Mouse (Mus musculus) MEL (cell line): Measurements from ENCODE around the gene Gm2115. TPM values are rescaled to one million over a fixed set of nuclear protein-coding genes. Genes with fewer than 3 reads are reported as not detected.

Source experiments
- DNase-seq: peaks from one replicate; pipeline ENCODE4 v3.0.0; 2011; ENCODE audit warnings: low read depth, low spot score
- H3K27ac ChIP-seq: 2 replicates; pipeline ENCODE4 v1.5.1; 2012; ENCODE audit warnings: low read depth, mild to moderate bottlenecking, control low read depth, low read length, moderate library complexity; ENCODE audit not compliant: control insufficient read depth
- H3K27me3 ChIP-seq, 2 experiments: fragments of 150-350 bp in 1 of 2; sonication (generic) in 1 of 2; 2 replicates each; pipeline ENCODE4 v1.6.1; 2012; ENCODE audit warnings: low read length in 2 of 2, mild to moderate bottlenecking in 2 of 2, improper control_type of control experiment in 1 of 2, moderate library complexity in 1 of 2; ENCODE audit not compliant: insufficient read depth in 2 of 2, control insufficient read depth in 1 of 2
- H3K36me3 ChIP-seq, 2 experiments: 2 replicates each; pipeline ENCODE4 v1.6.1; 2012 to 2014; ENCODE audit warnings: low read length in 2 of 2, improper control_type of control experiment in 1 of 2, inconsistent platforms in 1 of 2, mild to moderate bottlenecking in 1 of 2; ENCODE audit not compliant: insufficient read depth in 2 of 2, control insufficient read depth in 1 of 2
- H3K4me1 ChIP-seq, 2 experiments: fragments of 150-350 bp in 1 of 2; sonication (generic) in 1 of 2; 2 replicates each; pipeline ENCODE4 v1.6.1; 2012; ENCODE audit warnings: low read length in 2 of 2, improper control_type of control experiment in 1 of 2, mild to moderate bottlenecking in 1 of 2; ENCODE audit not compliant: insufficient read depth in 2 of 2, control insufficient read depth in 1 of 2
- H3K4me3 ChIP-seq, 2 experiments: fragments of 150-350 bp in 1 of 2; sonication (generic) in 1 of 2; 2 replicates each; pipeline ENCODE4 v1.5.1; 2012; ENCODE audit warnings: low read depth in 2 of 2, low read length in 2 of 2, mild to moderate bottlenecking in 2 of 2, moderate library complexity in 2 of 2, control low read depth in 1 of 2, improper control_type of control experiment in 1 of 2; ENCODE audit not compliant: control insufficient read depth in 1 of 2, insufficient read depth in 1 of 2
- H3K79me2 ChIP-seq: 2 replicates; pipeline ENCODE4 v1.6.1; 2012; ENCODE audit warnings: mild to moderate bottlenecking, low read length, moderate library complexity; ENCODE audit not compliant: control insufficient read depth, poor library complexity, insufficient read depth
- H3K9ac ChIP-seq: 2 replicates; pipeline ENCODE4 v1.6.1; 2012; ENCODE audit warnings: low read depth, mild to moderate bottlenecking, control low read depth, low read length, moderate library complexity; ENCODE audit not compliant: control insufficient read depth, poor library complexity, severe bottlenecking
- H3K9me3 ChIP-seq: fragments of 150-350 bp; sonication (generic); replicated peaks from 2 replicates; pipeline ENCODE4 v1.6.1; 2012; ENCODE audit warnings: mild to moderate bottlenecking, low read length, improper control_type of control experiment, moderate library complexity; ENCODE audit not compliant: insufficient read depth
- CHD1 ChIP-seq: IDR thresholded peaks from 2 replicates; pipeline ENCODE4 v1.6.1; 2012; ENCODE audit warnings: low read depth, mild to moderate bottlenecking, inconsistent platforms, low read length, improper control_type of control experiment
- CHD2 ChIP-seq: IDR thresholded peaks from 2 replicates; pipeline ENCODE4 v1.6.1; 2011; ENCODE audit warnings: low read length, improper control_type of control experiment
- CTCF ChIP-seq, 3 experiments: IDR thresholded peaks in 2 of 3; conservative IDR thresholded peaks in 1 of 3; 2 replicates each; pipeline ENCODE4 v1.5.1; 2011 to 2012; ENCODE audit warnings: low read length in 3 of 3, low read depth in 2 of 3, mild to moderate bottlenecking in 2 of 3, improper control_type of control experiment in 1 of 3, inconsistent platforms in 1 of 3, mixed read lengths in 1 of 3, moderate library complexity in 1 of 3; ENCODE audit not compliant: control insufficient read depth in 1 of 3, insufficient read depth in 1 of 3, poor library complexity in 1 of 3, severe bottlenecking in 1 of 3
- E2F4 ChIP-seq: IDR thresholded peaks from 2 replicates; pipeline ENCODE4 v1.6.1; 2011; ENCODE audit warnings: low read depth, low read length, improper control_type of control experiment, borderline replicate concordance
- ELF1 ChIP-seq: IDR thresholded peaks from 2 replicates; pipeline ENCODE4 v1.6.1; 2014; ENCODE audit warnings: low read depth, mild to moderate bottlenecking, inconsistent platforms, low read length, improper control_type of control experiment, moderate library complexity
- EP300 ChIP-seq, 2 experiments: IDR thresholded peaks; 2 replicates each; pipeline ENCODE4 v1.6.1; 2011; ENCODE audit warnings: improper control_type of control experiment in 2 of 2, low read length in 2 of 2, low read depth in 1 of 2, mild to moderate bottlenecking in 1 of 2
- ETS1 ChIP-seq: IDR thresholded peaks from 2 replicates; pipeline ENCODE4 v1.6.1; 2012; ENCODE audit warnings: low read depth, mild to moderate bottlenecking, inconsistent platforms, low read length, improper control_type of control experiment, moderate library complexity
- GABPA ChIP-seq: IDR thresholded peaks from 2 replicates; pipeline ENCODE4 v1.6.1; 2012; ENCODE audit warnings: low read depth, mild to moderate bottlenecking, inconsistent platforms, low read length, improper control_type of control experiment, moderate library complexity
- GATA1 ChIP-seq: IDR thresholded peaks from 2 replicates; pipeline ENCODE4 v1.6.1; 2011; ENCODE audit warnings: low read depth, low read length, improper control_type of control experiment
- KAT2A ChIP-seq: conservative IDR thresholded peaks from 2 replicates; pipeline ENCODE4 v1.6.1; 2012; ENCODE audit warnings: low read depth, low read length, improper control_type of control experiment, inconsistent platforms
- MAFK ChIP-seq: IDR thresholded peaks from 2 replicates; pipeline ENCODE4 v1.6.1; 2011; ENCODE audit warnings: low read depth, mild to moderate bottlenecking, low read length, improper control_type of control experiment, borderline replicate concordance
- MAX ChIP-seq: IDR thresholded peaks from 2 replicates; pipeline ENCODE4 v1.6.1; 2011; ENCODE audit warnings: low read length, improper control_type of control experiment
- MEF2A ChIP-seq: IDR thresholded peaks from 2 replicates; pipeline ENCODE4 v1.6.1; 2014; ENCODE audit warnings: low read depth, mild to moderate bottlenecking, inconsistent platforms, low read length, improper control_type of control experiment; ENCODE audit not compliant: poor library complexity, insufficient replicate concordance, severe bottlenecking; ENCODE audit errors: extremely low read depth
- NELFE ChIP-seq: IDR thresholded peaks from 2 replicates; pipeline ENCODE4 v1.6.1; 2011; ENCODE audit warnings: low read depth, low read length, improper control_type of control experiment
- POLR2AphosphoS5 ChIP-seq: IDR thresholded peaks from 2 replicates; pipeline ENCODE4 v1.6.1; 2012; ENCODE audit warnings: low read depth, borderline replicate concordance, mild to moderate bottlenecking, inconsistent platforms, low read length, moderate library complexity, mixed read lengths
- RCOR1 ChIP-seq: IDR thresholded peaks from 2 replicates; pipeline ENCODE4 v1.6.1; 2012; ENCODE audit warnings: low read depth, mild to moderate bottlenecking, inconsistent platforms, low read length, improper control_type of control experiment
- TAL1 ChIP-seq: IDR thresholded peaks from 2 replicates; pipeline ENCODE4 v1.6.1; 2012; ENCODE audit warnings: mild to moderate bottlenecking, inconsistent platforms, low read length, moderate library complexity, mixed read lengths
- USF2 ChIP-seq, 2 experiments: IDR thresholded peaks; 2 replicates each; pipeline ENCODE4 v1.6.1; 2011 to 2012; ENCODE audit warnings: improper control_type of control experiment in 2 of 2, low read length in 2 of 2, borderline replicate concordance in 1 of 2, inconsistent platforms in 1 of 2, low read depth in 1 of 2, mild to moderate bottlenecking in 1 of 2; ENCODE audit not compliant: insufficient read depth in 1 of 2
- ZC3H11A ChIP-seq: IDR thresholded peaks from 2 replicates; pipeline ENCODE4 v1.6.1; 2012; ENCODE audit warnings: low read depth, mild to moderate bottlenecking, inconsistent platforms, low read length, improper control_type of control experiment
- ZMIZ1 ChIP-seq: IDR thresholded peaks from 2 replicates; pipeline ENCODE4 v1.6.1; 2012; ENCODE audit warnings: low read depth, mild to moderate bottlenecking, inconsistent platforms, low read length, improper control_type of control experiment, moderate library complexity
- ZNF384 ChIP-seq: IDR thresholded peaks from 2 replicates; pipeline ENCODE4 v1.6.1; 2012; ENCODE audit warnings: low read depth, mild to moderate bottlenecking, inconsistent platforms, low read length, improper control_type of control experiment
- polyA plus RNA-seq, 2 experiments: library from polyadenylated mRNA; stranded (reverse) in 1 of 2; unstranded in 1 of 2; fragments of >175 nt in 1 of 2; fragments of >200 nt in 1 of 2; gene quantifications; 2 replicates each; pipeline versions ENCODE4 v1.2.1 to v1.2.4; 2012; ENCODE audit warnings: low replicate concordance in 2 of 2, low read depth in 1 of 2; ENCODE audit not compliant: insufficient read length in 2 of 2, insufficient read depth in 1 of 2, missing spikeins in 1 of 2
- total RNA-seq: library from RNA; depleted of rRNA; stranded (reverse); fragments of 300-350 nt; gene quantifications from 2 replicates; pipeline ENCODE4 v1.2.3, GENCODE M21; 2012

Gm2115 gene
- total and polyA plus RNA-seq, 3 experiments: not detected

GRCm38 (mm10) chr7:84611609-84612008 is 82.9 kb downstream of the Gm2115 start:
- peaks cover 4 to 5% of the 10 kb centered on the region in 2 experiments for H3K4me1 ChIP-seq
- H3K27ac ChIP-seq: no peak overlapping the region
- no peaks in the 10 kb centered on the region for H3K27me3 ChIP-seq

GRCm38 (mm10) chr7:84612445-84612844 is 83.7 kb downstream of the Gm2115 start:
- no peaks in the 10 kb centered on the region for H3K9me3 ChIP-seq
- TF ChIP-seq POLR2AphosphoS5: no peak
- 0 out of 4 replicates have a peak, but pooled peaks of 1 of the 2 experiments have one; percentile 20 for TF ChIP-seq EP300 (IDR thresholded peaks at IDR 0.05; ENCODE audit: low read depth in 1 of 2, low read length in 2 of 2)
- TF ChIP-seq GATA1: peak; percentile 32; the same call in 1 of the 2 replicates
- TF ChIP-seq, all 39 proteins: peak for 2
- H3K4me3 ChIP-seq: no peak overlapping the region
- peaks cover 2 to 24% of the 10 kb centered on the region in 2 experiments; a peak in 2 of 4 replicates for H3K36me3 ChIP-seq
- no peak overlapping the region for H3K9ac ChIP-seq
- DNase-seq: peak; percentile 45
- no peaks in the 10 kb centered on the region for H3K79me2 ChIP-seq
- peaks cover 4 to 5% of the 10 kb centered on the region in 2 experiments for H3K4me1 ChIP-seq
- H3K27ac ChIP-seq: peak overlapping the region; percentile 15; the same call in 1 of the 2 replicates
- no peaks in the 10 kb centered on the region for H3K27me3 ChIP-seq

More at GRCm38 (mm10) chr7:84611609-84612008, 82.9 kb downstream of the Gm2115 start:
- Histone ChIP-seq H3K9me3 (no peaks in the 10 kb centered on the region), H3K4me3 (no peak overlapping the region), H3K9ac (no peak overlapping the region), H3K79me2 (no peaks in the 10 kb centered on the region), H3K36me3 (peaks cover 2 to 24% of the 10 kb centered on the region in 2 experiments; a peak in 2 of 4 replicates)
- TF ChIP-seq CHD2: no peak
- TF ChIP-seq ZNF384: peak; percentile 63
- DNase-seq: peak; percentile 56

- Histone ChIP-seq H3K27me3 (no peaks in the 10 kb centered on the region), H3K4me1 (no peaks in the 10 kb centered on the region; a peak in 1 of 4 replicates), H3K36me3 (peaks cover 5 to 6% of the 10 kb centered on the region in 2 experiments), H3K79me2 (no peaks in the 10 kb centered on the region)
- DNase-seq: no peak
- TF ChIP-seq ETS1: no peak
- no peak for TF ChIP-seq CTCF (IDR thresholded peaks at IDR 0.05 in 2 of 3, conservative IDR thresholded peaks at IDR 0.05 in 1 of 3; ENCODE audit: control insufficient read depth in 1 of 3, insufficient read depth in 1 of 3, low read depth in 2 of 3, low read length in 3 of 3, poor library complexity in 1 of 3, severe bottlenecking in 1 of 3)
- TF ChIP-seq MAFK: no peak
- no peak for TF ChIP-seq ZMIZ1
- TF ChIP-seq KAT2A: no peak
- no peak for TF ChIP-seq ZC3H11A
- no peak for TF ChIP-seq ELF1
- TF ChIP-seq USF2 (IDR thresholded peaks at IDR 0.05; ENCODE audit: borderline replicate concordance in 1 of 2, insufficient read depth in 1 of 2, low read depth in 1 of 2, low read length in 2 of 2): no peak
- no peak for TF ChIP-seq E2F4
- no peak for TF ChIP-seq RCOR1
- no peak for TF ChIP-seq MEF2A
- TF ChIP-seq NELFE: no peak
- no peak for TF ChIP-seq GABPA
- no peak for TF ChIP-seq ZNF384
- no peak for TF ChIP-seq CHD1
- TF ChIP-seq MAX: no peak
- TF ChIP-seq TAL1: no peak
- TF ChIP-seq, all 39 proteins: peak for 0
- H3K9ac ChIP-seq: no peak overlapping the region
- no peak overlapping the region for H3K4me3 ChIP-seq
- no peaks in the 10 kb centered on the region for H3K9me3 ChIP-seq
- H3K27ac ChIP-seq: no peak overlapping the region
Observed at GRCm38 (mm10) chr7:84618951-84619350, 90.2 kb downstream of the Gm2115 start.
